Mouse (Mus musculus) left cerebral cortex, postnatal 36 days (tissue): ENCODE measurements at regions not wholly inside any gene's neighbourhood (a gene's known extent, or its start where the extent isn't known, plus 50 kb on each side); places are given as distances from the start of the nearest gene placed in this dataset.

ENCODE experiments used
- DNase-seq, 2 experiments: peaks; one replicate each; pipeline ENCODE4 v3.0.0; 2021 to 2022; ENCODE audit warnings: low spot score in 2 of 2, mixed read lengths in 1 of 2
- intact Hi-C: fragments of 180-260 bp; cut with DNase I; formaldehyde crosslinking; loops from one replicate; pipeline ENCODE4 v1.15.1; 2025

- intact Hi-C loops = no loop called here
- DNase-seq = no peak
These were observed 80.1 kb downstream of the Gm572 start for GRCm38 (mm10) chr4:148723208-148723607.

GRCm38 (mm10) chr4:148723934-148724719, 80.1 kb upstream of the Casz1 start:
- intact Hi-C loops = no loop called here
- no peak for DNase-seq

GRCm38 (mm10) chr4:148728800-148729199, 75.4 kb upstream of the Casz1 start:
- intact Hi-C loops = no loop called here
- no peak for DNase-seq

- intact Hi-C loops = no loop called here
- DNase-seq = no peak
These were observed 72.6 kb upstream of the Casz1 start for GRCm38 (mm10) chr4:148731586-148731985.

- intact Hi-C loops = no loop called here
These were observed 70.2 kb upstream of the Casz1 start for GRCm38 (mm10) chr4:148734061-148734460.

GRCm38 (mm10) chr4:148734547-148734946, 69.7 kb upstream of the Casz1 start:
- no peak for DNase-seq
- intact Hi-C loops = no loop called here

More at GRCm38 (mm10) chr4:148734061-148734460, 70.2 kb upstream of the Casz1 start:
- DNase-seq = no peak

GRCm38 (mm10) chr4:148738601-148739530, 65.4 kb upstream of the Casz1 start:
- intact Hi-C loops = no loop called here
- DNase-seq = no peak

GRCm38 (mm10) chr4:148742549-148743413, 61.4 kb upstream of the Casz1 start:
- intact Hi-C loops = loop anchor here (5.0 kb wide), 1 partner anchor 320 kb away; no protein-coding TSS in a partner anchor
- peak; percentile 58 to 59 for DNase-seq

- DNase-seq = no peak
- intact Hi-C loops = loop anchor here (5.0 kb wide), 1 partner anchor 319 kb away; no protein-coding TSS in a partner anchor
These were observed 60.8 kb upstream of the Casz1 start for GRCm38 (mm10) chr4:148743414-148743844.

GRCm38 (mm10) chr4:148744053-148744452, 60.2 kb upstream of the Casz1 start:
- no peak for DNase-seq
- intact Hi-C loops = loop anchor here (5.0 kb wide), 1 partner anchor 318 kb away; no protein-coding TSS in a partner anchor

- intact Hi-C loops = no loop called here
- DNase-seq = no peak
These were observed 57.5 kb upstream of the Casz1 start for GRCm38 (mm10) chr4:148746460-148747314.

- no peak for DNase-seq
- intact Hi-C loops = no loop called here
These were observed 56.9 kb upstream of the Casz1 start for GRCm38 (mm10) chr4:148747315-148747644.

- intact Hi-C loops = no loop called here
- DNase-seq = no peak
These were observed 54.2 kb upstream of the Casz1 start for GRCm38 (mm10) chr4:148750030-148750429.

GRCm38 (mm10) chr4:148751591-148751990, 52.6 kb upstream of the Casz1 start:
- no peak for DNase-seq
- intact Hi-C loops = no loop called here

- intact Hi-C loops = no loop called here
- no peak for DNase-seq
These were observed 51.7 kb upstream of the Casz1 start for GRCm38 (mm10) chr4:148752360-148753093.

GRCm38 (mm10) chr4:148753143-148753798, 51.0 kb upstream of the Casz1 start:
- intact Hi-C loops = no loop called here
- no peak for DNase-seq

GRCm38 (mm10) chr4:148753849-148754248, 50.4 kb upstream of the Casz1 start:
- intact Hi-C loops = no loop called here
- DNase-seq = no peak
